Mouse (Mus musculus): ENCODE results near the gene Gm45208.

GRCm38 (mm10) chrX:7721514-7722281 lies at the start of gene Gm45208:
- TF ChIP-seq CTCF (IDR thresholded peaks at IDR 0.05; ENCODE audit: insufficient read depth, low read length) (no peak), POLR2A (IDR thresholded peaks at IDR 0.05; ENCODE audit: borderline replicate concordance, extremely low read depth, low read depth, low read length) (no peak; the same call in 1 of the 2 replicates)

Measured in lung, adult 2 months (tissue).